Mouse (Mus musculus) limb, embryonic 15.5 days (tissue): Measurements from ENCODE around the gene Kcnn3. TPM values are rescaled to one million over a fixed set of nuclear protein-coding genes. Genes with fewer than 3 reads are reported as not detected.

Source experiments
- ATAC-seq: fragments of 200-750 bp; cut with Nextera tagmentation; 2 replicates; pipeline ENCODE4 v1.8.0; 2017; ENCODE audit warnings: low read depth, moderate TSS enrichment; ENCODE audit not compliant: insufficient number of reproducible peaks, low FRiP score, low TSS enrichment
- H3K27ac ChIP-seq: fragments of 300-500 bp; sonication (generic); 2 replicates; pipeline ENCODE4 v1.5.1; 2015; ENCODE audit warnings: moderate library complexity, mild to moderate bottlenecking, inconsistent platforms
- H3K27me3 ChIP-seq: fragments of 300-500 bp; sonication (generic); 2 replicates; pipeline ENCODE4 v1.6.1; 2015; ENCODE audit warnings: inconsistent platforms
- H3K36me3 ChIP-seq: fragments of 300-500 bp; sonication (generic); 2 replicates; pipeline ENCODE4 v1.6.1; 2015; ENCODE audit warnings: inconsistent platforms
- H3K4me1 ChIP-seq: fragments of 300-500 bp; sonication (generic); 2 replicates; pipeline ENCODE4 v1.6.1; 2015; ENCODE audit warnings: inconsistent platforms
- H3K4me2 ChIP-seq: fragments of 300-500 bp; sonication (generic); 2 replicates; pipeline ENCODE4 v1.6.1; 2015; ENCODE audit warnings: mild to moderate bottlenecking, inconsistent platforms
- H3K4me3 ChIP-seq: fragments of 300-500 bp; sonication (generic); 2 replicates; pipeline ENCODE4 v1.5.1; 2015; ENCODE audit warnings: mild to moderate bottlenecking, inconsistent platforms
- H3K9ac ChIP-seq: fragments of 300-500 bp; sonication (generic); 2 replicates; pipeline ENCODE4 v1.6.1; 2015; ENCODE audit warnings: inconsistent platforms
- H3K9me3 ChIP-seq: fragments of 300-500 bp; sonication (generic); 2 replicates; pipeline ENCODE4 v1.6.1; 2016; ENCODE audit warnings: inconsistent platforms
- WGBS: fragments of 180-500 bp; shearing (Covaris S2); methylation state at CpG from one replicate; pipeline ENCODE4 v1.1.7; 2015; 5-methylcytosine and 5-hydroxymethylcytosine counted together
- polyA plus RNA-seq: library from polyadenylated mRNA; unstranded; fragments of >200 nt; fragmentation: Nextera tagmentation; extraction: Ambion mirVana; gene quantifications from 2 replicates; pipeline ENCODE4 v1.2.1, GENCODE M21; 2015

Kcnn3 gene
- polyA plus RNA-seq, 1 experiment from 2014 or later: 4.7 TPM

DNA sequence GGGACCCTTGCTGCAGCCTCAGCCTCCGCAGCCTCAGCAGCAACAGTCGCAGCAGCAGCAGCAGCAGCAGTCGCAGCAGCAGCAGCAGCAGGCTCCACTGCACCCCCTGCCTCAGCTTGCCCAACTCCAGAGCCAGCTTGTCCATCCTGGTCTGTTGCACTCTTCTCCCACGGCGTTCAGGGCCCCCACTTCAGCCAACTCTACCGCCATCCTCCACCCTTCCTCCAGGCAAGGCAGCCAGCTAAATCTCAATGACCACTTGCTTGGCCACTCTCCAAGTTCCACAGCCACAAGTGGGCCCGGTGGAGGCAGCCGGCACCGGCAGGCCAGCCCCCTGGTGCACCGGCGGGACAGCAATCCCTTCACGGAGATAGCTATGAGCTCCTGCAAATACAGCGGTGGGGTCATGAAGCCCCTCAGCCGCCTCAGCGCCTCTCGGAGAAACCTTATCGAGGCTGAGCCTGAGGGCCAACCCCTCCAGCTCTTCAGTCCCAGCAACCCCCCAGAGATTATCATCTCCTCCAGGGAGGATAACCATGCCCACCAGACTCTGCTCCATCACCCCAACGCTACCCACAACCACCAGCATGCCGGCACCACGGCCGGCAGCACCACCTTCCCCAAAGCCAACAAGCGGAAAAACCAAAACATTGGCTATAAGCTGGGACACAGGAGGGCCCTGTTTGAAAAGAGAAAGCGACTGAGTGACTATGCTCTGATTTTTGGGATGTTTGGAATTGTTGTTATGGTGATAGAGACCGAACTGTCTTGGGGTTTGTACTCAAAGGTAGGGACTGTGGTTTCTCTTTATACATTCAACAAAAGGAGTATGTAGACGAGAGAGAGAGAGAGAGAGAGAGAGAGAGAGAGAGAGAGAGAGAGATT, 896 bp downstream of the Kcnn3 start:
- Histone ChIP-seq H3K27ac (no peak overlapping the region; the same call in 1 of the 2 replicates), H3K4me2 (peak overlapping the region; percentile 96), H3K4me3 (peak overlapping the region; percentile 45), H3K4me1 (peaks cover 41% of the 10 kb centered on the region), H3K36me3 (no peaks in the 10 kb centered on the region), H3K9ac (peak overlapping the region; percentile 35), H3K9me3 (no peaks in the 10 kb centered on the region), H3K27me3 (peaks cover 13% of the 10 kb centered on the region; the same call in 1 of the 2 replicates)
- ATAC-seq: no peak
- WGBS: 3% methylated on average over 25 of the region's 25 CpGs

DNA sequence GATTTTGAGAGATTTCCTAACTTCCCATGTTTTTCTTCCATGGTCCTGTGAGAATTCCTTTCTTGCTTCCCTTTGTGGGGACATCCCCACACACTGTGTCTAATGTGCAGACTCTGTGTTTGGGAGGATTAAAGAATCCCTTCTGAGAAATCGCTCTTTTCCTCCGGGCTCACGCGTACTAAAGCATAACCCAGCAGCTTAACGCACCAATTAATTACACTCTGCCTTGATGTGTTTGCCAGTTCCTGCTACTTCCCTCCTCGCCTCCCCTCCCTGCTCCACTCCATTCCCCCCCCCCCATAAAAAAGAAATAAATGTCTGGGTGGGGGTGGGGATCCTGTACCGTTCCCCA, 1.5 kb downstream of the Kcnn3 start:
- Histone ChIP-seq H3K4me2 (peak overlapping the region; percentile 96), H3K4me1 (peaks cover 44% of the 10 kb centered on the region), H3K4me3 (peak overlapping the region; percentile 45), H3K27me3 (peaks cover 13% of the 10 kb centered on the region; the same call in 1 of the 2 replicates), H3K27ac (no peak overlapping the region), H3K9me3 (no peaks in the 10 kb centered on the region), H3K36me3 (no peaks in the 10 kb centered on the region), H3K9ac (0 out of 2 replicates have a peak overlapping the region, but pooled peaks have one; percentile 35)
- ATAC-seq: no peak
- under 1% methylated on average over 7 of the region's 7 CpGs for WGBS

DNA sequence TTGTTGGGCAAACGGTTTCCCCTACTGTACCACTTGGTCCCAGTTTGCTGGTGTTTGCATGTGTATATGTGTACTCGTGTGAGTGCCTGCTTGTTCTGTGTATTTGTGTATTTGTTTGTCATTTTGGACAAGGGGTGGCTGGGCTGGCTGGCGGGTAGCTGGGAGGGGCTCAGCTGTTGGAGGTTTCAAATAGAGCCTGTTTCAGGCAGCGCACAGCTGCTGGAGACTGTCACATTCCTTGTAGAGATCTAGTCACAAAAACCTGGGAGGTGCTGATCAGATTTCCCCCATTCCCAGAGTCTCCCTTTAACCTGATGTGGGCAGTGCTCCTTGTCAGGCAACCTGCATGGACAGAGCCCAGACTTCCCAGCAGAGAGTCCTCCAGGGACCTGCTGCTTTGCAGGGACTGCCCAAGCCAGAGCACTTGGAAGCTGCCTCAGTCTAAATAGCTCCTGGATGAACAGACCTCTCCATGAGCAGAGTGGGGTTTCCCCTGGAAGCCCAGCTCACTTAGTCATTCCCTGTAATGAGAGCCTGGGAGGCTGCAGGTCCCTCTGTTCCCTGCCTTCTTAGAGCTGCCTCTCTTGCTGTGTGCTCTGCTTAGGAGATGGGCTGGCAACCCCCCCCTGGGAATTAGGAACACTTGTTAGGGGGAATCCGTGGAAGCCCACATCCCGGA, 2.6 kb downstream of the Kcnn3 start:
- ATAC-seq: no peak
- H3K4me1 ChIP-seq: peaks cover 51% of the 10 kb centered on the region
- no peaks in the 10 kb centered on the region for H3K36me3 ChIP-seq
- H3K9ac ChIP-seq: no peak overlapping the region
- H3K4me3 ChIP-seq: peak overlapping the region; percentile 45
- peak overlapping the region; percentile 96 for H3K4me2 ChIP-seq
- 22% methylated on average over 6 of the region's 6 CpGs for WGBS
- H3K27ac ChIP-seq: peak overlapping the region; percentile 28
- peaks cover 13% of the 10 kb centered on the region; the same call in 1 of the 2 replicates for H3K27me3 ChIP-seq
- no peaks in the 10 kb centered on the region for H3K9me3 ChIP-seq

DNA sequence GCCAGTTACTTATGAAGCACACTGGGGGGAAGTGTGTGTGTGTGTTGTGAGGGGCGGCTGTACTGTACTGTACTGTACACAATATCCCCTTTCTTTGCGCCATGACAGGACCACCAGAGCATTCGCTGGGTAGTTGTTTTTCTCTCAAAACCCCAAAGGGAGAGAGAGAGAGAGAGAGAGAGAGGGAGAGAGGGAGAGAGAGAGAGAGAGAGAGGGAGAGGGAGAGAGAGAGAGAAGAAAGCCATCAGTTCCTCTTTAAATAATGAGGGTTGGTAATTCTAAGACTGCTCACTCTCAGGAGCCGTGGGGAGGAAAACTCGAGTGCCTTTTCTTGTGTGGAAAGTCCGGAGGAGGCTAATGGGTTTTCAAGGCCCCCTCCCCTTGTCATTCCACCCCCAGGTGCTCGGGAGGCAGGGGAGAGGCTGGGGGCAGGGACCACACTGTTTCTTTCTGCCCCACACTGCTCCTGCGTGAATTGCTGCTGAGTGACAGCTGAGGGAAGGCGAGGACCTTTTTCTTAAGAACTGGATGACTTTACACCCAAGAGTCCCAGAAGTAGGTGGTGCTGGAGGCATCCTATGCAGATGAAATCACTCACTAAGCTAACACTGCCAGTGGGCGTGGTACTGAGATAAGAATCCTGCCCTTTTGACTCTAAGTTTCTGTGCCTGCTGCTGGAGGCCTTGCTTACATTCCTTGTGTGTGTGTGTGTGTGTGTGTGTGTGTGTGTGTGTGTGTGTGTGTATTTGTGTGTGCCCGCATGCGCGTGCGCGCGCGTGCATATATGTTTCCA, 6.5 kb downstream of the Kcnn3 start:
- Histone ChIP-seq H3K9ac (no peak overlapping the region), H3K4me1 (peaks cover 32% of the 10 kb centered on the region), H3K9me3 (no peaks in the 10 kb centered on the region), H3K27ac (no peak overlapping the region), H3K4me3 (no peak overlapping the region), H3K27me3 (peaks cover 8% of the 10 kb centered on the region; the same call in 1 of the 2 replicates), H3K36me3 (no peaks in the 10 kb centered on the region), H3K4me2 (no peak overlapping the region)
- ATAC-seq: no peak
- 53% methylated on average over 17 of the region's 17 CpGs for WGBS

DNA sequence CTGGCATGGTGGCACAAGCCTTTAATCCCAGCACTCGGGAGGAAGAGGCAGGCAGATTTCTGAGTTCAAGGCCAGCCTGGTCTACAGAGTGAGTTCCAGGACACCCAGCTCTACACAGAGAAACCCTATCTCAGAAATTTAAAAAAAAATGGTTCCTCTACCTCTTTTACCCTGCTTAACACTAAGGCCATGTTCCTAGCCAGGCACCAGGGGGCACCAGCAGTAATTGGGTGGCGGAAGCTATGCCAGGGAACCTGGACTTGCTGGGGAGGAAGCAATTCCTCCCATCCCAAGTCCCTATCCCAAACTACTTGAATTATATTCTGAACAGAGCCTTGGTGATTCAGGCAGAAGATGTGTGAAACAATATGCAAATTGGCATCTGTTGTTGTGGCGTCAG, 9.8 kb downstream of the Kcnn3 start:
- Histone ChIP-seq H3K9me3 (no peaks in the 10 kb centered on the region), H3K4me3 (no peak overlapping the region), H3K36me3 (no peaks in the 10 kb centered on the region), H3K27me3 (no peaks in the 10 kb centered on the region), H3K4me1 (peaks cover 16% of the 10 kb centered on the region), H3K9ac (no peak overlapping the region), H3K27ac (no peak overlapping the region), H3K4me2 (no peak overlapping the region)
- ATAC-seq: no peak
- WGBS: 89% methylated on average over 3 of the region's 3 CpGs

DNA sequence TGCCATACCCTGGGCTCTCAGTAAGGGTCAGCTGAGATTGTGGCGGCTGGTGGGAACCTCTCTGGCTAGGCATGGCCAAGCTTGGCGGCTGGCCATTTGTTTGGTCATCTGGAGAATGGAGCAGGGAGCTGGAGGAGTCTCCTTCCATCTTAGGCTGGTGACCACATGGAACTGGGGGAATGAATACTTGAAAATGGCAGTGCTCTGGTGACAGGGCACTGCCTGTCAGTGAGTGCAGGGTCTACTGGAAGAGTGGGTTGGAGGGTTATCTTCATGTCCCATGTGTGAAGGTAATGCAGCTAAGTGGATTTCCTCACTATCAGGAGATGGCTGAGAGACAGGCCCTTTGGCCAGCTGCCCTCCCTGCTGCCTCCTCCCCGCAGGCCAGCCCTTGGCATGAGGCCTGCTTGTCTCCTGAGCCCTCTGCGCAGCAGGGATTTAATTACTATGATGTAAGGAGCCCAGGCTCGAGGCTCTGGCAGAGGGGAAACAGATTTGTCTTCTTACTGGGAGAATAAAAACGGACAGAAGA, 14.7 kb downstream of the Kcnn3 start:
- Histone ChIP-seq H3K36me3 (no peaks in the 10 kb centered on the region), H3K9ac (no peak overlapping the region), H3K4me3 (no peak overlapping the region), H3K4me1 (peaks cover 10% of the 10 kb centered on the region; the same call in 1 of the 2 replicates), H3K4me2 (no peak overlapping the region), H3K27ac (no peak overlapping the region), H3K27me3 (no peaks in the 10 kb centered on the region), H3K9me3 (no peaks in the 10 kb centered on the region)
- no peak for ATAC-seq
- WGBS: 36% methylated on average over 6 of the region's 6 CpGs

DNA sequence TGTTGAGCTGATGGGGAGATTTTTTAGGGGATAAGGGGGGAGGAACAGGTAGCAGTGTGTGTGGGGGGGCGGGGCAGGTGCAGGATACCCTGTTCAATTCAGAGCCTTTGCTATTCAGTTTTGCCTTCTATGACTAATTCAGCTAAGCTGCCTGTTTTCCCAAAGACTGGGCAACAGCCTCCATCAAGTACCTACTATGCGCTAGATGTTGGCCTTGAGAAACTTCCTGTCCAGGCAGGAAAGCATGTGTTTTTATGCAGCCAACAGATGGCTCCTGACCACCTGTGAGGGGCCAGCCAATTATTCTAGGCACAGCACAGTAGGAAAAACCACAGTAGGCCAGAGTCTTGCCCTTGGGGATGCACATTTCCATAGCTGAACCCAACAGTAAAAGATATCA, 15.2 kb downstream of the Kcnn3 start:
- no peaks in the 10 kb centered on the region for H3K9me3 ChIP-seq
- no peak overlapping the region for H3K4me3 ChIP-seq
- H3K36me3 ChIP-seq: no peaks in the 10 kb centered on the region
- no peak overlapping the region for H3K27ac ChIP-seq
- 84% methylated on average over 2 of the region's 2 CpGs for WGBS
- no peak overlapping the region for H3K9ac ChIP-seq
- H3K4me2 ChIP-seq: no peak overlapping the region
- no peaks in the 10 kb centered on the region for H3K27me3 ChIP-seq
- peaks cover 13% of the 10 kb centered on the region; the same call in 1 of the 2 replicates for H3K4me1 ChIP-seq
- no peak for ATAC-seq

DNA sequence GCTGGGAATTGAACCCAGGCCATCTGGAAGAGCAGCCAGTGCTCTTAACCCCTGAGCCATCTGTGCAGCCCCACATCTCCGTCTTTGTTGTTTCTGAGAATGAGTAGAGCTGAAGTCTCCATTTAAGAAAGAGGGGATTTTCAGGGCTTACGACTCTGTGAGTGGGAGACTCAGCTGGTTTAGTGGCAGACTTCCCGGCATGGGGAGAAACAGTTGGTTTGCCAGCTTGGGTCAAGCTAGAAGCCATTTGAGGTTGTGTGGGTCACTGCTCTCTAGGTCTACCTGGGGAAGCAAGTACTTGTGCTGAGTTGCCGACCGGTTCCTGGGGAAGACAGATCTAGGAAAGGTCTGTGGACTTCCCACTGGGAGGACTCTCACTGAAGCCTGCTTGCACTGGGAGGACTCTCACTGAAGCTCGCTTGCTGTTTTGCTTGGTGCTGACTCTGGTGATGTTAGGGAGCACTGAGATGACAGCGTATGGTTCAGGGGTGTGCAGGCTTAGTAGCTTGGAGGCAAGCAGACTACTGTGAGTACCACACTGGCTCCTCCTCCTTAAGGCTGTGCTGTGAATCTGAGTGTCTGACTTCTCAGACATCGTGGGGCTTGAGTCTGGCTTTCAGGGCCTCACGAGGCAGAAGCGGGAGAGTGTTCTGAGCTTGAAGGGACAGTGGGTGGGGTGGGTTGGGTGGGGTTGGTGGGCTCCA, 19.2 kb downstream of the Kcnn3 start:
- Histone ChIP-seq H3K4me1 (peaks cover 12% of the 10 kb centered on the region; the same call in 1 of the 2 replicates), H3K9ac (no peak overlapping the region), H3K27ac (no peak overlapping the region), H3K9me3 (no peaks in the 10 kb centered on the region), H3K4me2 (no peak overlapping the region), H3K27me3 (no peaks in the 10 kb centered on the region), H3K36me3 (no peaks in the 10 kb centered on the region), H3K4me3 (no peak overlapping the region)
- no peak for ATAC-seq
- 74% methylated on average over 10 of the region's 10 CpGs for whole genome bisulfite sequencing

DNA sequence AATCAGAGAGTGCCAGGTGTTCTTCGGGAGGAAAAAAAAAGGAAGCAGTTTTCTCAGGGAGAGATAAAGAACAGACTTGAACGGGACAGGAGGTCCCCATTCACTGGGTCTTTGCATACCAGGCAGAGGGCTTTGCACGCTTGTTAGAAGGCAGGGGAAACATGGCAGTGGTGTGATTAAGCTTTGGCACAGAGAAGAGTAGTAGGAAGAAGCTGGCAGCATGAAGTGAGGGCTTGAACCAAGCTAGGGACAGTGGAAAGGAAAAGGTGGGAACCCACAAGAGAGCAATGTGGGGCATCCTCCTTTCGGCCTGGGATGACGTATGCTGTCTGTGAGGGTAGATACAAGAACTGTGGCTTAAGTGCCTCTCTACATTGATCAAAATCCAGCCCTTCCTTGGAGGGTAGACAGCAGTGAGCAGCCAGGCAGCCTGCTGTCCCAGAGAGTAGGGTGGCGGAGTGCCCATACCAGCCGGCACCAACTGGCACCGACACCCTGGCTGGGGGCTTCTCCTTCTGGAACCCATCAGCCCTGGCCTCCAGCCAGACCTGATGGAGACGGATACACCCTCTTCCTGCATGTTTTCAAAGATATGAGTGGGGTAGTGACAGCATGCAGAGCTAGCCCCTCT, 19.9 kb downstream of the Kcnn3 start:
- Histone ChIP-seq H3K4me3 (no peak overlapping the region), H3K27me3 (no peaks in the 10 kb centered on the region), H3K27ac (no peak overlapping the region), H3K4me2 (no peak overlapping the region), H3K9ac (no peak overlapping the region), H3K4me1 (peaks cover 6% of the 10 kb centered on the region; the same call in 1 of the 2 replicates), H3K36me3 (no peaks in the 10 kb centered on the region), H3K9me3 (no peaks in the 10 kb centered on the region)
- WGBS: 56% methylated on average over 9 of the region's 9 CpGs
- ATAC-seq: 0 out of 2 replicates have a peak, but pooled peaks have one; percentile 9

DNA sequence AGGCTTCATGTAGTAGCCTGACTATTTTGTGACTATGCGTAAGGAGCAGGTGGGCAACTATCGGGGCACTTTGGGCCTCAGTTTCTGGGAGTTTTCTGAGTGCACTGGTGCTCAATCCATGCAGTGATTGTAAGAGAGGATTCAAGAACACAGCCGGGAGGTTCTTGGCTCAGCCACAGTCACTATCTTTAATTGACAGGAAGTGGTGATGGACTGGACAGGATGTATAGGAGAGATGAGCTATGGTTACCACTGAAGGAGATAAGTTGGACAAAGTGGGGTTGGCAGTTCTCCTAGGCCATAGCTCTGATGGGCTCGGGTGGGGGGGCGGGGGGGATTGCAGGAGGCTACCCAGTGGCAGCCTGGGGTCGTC, 20.4 kb downstream of the Kcnn3 start:
- Histone ChIP-seq H3K36me3 (no peaks in the 10 kb centered on the region), H3K27me3 (no peaks in the 10 kb centered on the region)
- 91% methylated on average over 6 of the region's 6 CpGs for WGBS

More for the DNA sequence above, 20.4 kb downstream of the Kcnn3 start:
- H3K9ac ChIP-seq: no peak overlapping the region
- H3K9me3 ChIP-seq: no peaks in the 10 kb centered on the region
- H3K4me2 ChIP-seq: no peak overlapping the region
- peaks cover 3% of the 10 kb centered on the region; the same call in 1 of the 2 replicates for H3K4me1 ChIP-seq
- no peak for ATAC-seq
- no peak overlapping the region for H3K4me3 ChIP-seq
- no peak overlapping the region for H3K27ac ChIP-seq
